Mouse (Mus musculus) Muller cell, postnatal 12 days (primary cell): ENCODE data around the gene Pnpla2.
"Not testable (repeated sequence)": the region's sequence is repeated elsewhere in the genome, so short reads cannot be mapped to it uniquely, and the experiment has no call there.

Experiments used
- DNase-seq: peaks from one replicate; pipeline ENCODE4 v3.0.0-alpha.2; 2015; ENCODE audit errors: inconsistent ontology term

Pnpla2 gene

DNA sequence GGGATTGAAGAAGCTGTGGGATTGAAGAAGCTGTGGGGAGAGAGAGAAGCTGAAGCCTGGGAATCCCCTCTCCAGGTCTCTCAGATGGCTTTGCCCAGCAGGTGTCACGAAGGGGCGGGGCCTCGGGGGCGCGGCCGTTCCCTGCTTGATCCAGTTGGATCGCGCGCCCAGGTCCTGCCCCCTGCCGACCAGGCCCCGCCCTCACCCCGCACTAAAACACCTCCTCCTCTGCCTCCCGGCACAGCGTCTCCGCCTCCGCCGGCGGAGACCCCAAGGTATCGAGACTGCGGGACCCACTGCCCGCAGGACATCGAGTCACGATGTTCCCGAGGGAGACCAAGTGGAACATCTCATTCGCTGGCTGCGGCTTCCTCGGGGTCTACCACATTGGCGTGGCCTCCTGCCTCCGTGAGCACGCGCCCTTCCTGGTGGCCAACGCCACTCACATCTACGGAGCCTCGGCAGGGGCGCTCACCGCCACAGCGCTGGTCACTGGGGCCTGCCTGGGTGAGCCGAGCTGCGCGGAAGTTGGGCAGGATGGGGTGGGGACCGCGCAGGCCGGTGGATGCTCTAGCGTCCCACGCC, at the start of gene Pnpla2:
Gene Pnpla2 (plus strand): TSS at position 232 of the 585 bp plus-strand sequence.
- DNase-seq: peak; percentile 97

DNA sequence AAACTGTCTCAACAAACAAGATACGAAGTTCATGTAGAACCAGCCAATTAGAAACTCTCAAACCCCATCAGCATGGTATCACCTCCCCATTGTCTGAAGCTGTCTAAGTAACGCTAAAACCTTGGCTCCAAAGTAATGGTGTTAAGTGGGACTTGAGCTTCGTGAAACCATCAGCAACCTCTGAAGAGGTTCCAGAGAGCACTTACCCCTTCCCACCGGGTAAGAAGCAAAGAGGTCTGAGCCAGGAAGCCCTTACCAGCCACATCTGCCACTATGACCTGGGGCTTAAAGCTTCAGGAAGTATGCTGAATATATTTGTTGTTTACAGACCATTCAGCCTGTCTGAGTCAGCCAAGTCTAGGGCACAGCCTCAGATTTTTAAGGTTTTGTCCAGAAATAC, 49.5 kb upstream of the Pnpla2 start:
- no peak for DNase-seq

- DNase-seq: not testable (repeated sequence)
Observed at GRCm38 (mm10) chr7:141407670-141408069, 47.3 kb upstream of the Pnpla2 start.

DNA sequence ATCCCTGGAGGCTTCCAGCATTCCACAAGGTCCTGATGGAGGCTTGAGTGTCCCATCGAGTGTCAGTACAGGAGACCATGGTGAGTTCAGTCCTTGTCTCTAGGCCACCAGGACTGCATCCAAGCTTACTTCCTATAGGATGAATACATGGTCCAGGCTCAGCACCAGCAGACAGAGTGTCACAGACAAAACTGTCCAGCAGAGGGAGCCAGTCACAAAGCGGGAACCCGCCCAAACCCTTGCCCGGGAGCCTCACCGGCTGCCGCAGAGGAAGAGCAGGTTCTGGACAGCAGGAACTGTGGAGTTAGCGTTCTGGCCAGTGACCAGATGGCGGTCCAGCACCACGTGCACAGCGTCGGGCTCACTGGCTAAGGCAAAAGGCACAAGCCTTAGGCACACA, 46.2 kb upstream of the Pnpla2 start:
- DNase-seq: peak; percentile 76

GRCm38 (mm10) chr7:141410631-141411030, 44.4 kb upstream of the Pnpla2 start:
- no peak for DNase-seq

DNA sequence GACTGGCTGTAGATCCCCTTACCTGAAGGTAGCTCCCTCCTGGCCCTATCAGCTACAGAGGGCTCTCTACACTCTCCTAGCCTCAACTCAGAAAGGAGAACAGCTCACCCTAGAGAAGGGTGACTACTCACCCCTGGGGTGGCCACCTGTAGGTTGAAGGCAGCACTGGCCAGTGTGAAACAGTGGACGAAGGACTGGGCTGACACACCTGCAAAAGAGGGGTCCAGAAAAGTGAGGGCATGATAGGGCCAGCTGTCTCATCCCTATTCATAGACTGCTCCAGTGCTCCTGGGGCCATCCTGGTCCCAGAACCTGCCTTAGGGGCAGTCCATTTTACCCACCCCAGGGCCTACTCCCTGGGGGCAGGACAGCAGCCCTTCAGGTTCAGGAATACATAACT, 43.3 kb upstream of the Pnpla2 start:
- DNase-seq: no peak

GRCm38 (mm10) chr7:141413331-141413730, 41.7 kb upstream of the Pnpla2 start:
- DNase-seq: peak; percentile 27

DNA sequence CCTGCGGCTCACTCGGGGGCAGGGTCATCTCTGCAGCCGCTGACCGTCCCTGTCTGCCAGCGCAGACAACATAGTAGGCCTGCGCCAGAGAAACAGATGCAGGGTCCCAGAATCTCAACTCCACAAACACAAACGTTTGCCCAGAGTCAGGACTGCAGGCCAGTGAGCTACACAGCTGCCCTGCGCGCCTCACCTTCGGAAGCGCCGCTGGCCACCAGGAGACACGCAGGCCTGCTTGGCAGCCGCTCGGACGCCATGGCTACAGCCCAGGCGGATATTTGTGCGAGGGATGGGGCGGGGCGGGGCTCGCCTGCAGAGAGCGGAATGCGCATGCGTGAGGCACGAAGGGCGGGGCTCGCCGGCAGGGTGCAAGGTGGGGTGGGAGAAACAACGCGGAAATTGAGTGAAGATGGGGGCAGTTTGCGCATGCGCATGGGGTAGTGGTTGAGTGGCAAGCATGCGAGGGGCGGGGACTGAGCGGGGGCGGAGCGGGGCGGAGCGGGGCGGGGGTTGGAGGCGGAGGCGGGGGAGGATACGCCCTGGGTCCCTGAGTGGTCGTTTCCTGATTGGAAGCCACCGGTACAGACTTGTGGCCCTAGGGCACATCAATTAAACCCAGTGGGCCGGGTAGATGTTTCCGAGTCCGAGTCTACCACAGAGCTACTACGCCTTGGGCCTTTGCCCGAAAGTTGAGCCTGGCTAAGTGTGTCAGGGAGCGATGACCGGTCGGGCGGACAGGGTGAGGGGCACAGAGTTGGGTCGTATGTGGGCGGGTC, 41.0 kb upstream of the Pnpla2 start, which contains the start of gene Gatd1:
Gene Gatd1 (minus strand): TSS at position 328 of the 776 bp plus-strand sequence.
- peak; percentile 98 for DNase-seq

DNA sequence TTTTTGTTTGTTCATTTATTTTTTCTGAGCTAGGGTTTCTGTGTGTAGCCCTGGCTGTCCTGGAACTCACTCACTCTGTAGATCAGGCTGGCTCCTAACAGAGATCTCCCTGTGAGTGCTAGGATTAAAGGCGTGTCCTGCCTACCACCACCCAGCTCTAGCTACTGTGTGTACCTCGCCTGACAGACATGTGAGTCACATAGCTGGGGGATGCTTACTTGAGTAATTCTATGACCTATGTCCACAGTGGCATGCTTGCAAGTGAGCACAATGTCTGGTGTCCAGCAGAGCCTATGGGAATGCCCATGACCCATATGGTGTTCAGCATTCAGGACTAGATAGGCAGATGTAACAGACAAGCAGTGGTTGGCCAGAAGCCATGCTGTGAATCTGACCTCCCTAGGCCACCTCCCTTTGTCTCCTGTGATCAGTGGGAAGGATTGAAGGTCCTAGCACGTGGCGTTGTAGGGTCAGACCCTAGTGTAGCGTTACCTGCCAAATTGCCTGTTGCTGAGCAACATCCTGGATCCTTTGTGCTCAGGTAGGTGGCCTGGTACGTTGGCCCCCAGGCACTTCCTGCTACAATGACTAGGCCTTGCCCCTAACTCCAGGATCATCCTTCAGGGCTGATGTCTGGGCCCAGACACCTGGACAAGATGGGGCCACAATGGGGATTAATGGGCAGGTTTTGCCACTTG, 38.7 kb upstream of the Pnpla2 start:
- no peak for DNase-seq

DNA sequence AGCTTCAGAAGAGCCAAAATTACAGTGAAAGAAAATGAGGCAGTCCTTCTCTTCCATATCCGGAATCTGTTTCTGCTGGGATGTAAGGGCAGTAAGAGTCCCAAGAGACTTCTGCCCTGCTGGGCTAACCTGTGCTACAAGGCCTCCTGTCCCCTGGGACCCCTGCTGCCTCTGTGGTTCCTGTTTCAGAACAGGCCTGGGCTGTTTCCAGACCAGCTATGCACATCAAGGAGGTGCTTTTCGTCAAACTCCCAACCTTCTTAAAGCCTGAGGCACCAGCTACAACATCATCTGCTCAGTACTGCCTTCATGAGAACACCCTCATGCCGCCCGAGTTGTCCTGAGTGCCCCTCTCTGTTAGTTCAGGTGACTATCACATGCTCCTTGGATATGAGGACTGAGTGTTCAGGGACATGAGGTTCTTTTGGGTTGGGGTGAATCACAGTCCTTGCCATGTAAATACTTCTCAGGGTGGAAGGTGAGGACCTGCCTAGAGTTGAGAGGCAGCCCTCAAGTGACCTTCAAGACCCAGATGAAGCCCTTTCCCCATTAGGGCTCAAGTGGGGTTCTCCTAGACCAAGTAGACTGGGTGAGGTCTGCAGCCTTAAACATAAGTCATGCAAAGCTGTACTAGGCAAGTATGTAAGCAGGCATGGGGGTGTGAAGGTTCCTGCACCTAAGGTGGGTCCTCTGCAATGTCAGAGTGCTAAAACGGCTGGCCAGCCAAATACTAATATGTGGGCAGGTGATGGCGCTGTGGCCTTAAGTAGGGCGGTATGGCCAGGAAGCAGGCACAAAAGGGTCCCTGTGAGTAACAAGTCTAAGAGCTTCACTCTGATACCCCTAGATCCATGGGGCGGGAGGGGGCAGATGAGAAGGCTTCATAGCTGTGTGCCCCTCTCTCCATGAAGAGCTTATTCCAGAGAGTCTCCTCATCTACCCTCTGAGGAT, 37.0 kb upstream of the Pnpla2 start:
- DNase-seq: no peak

DNA sequence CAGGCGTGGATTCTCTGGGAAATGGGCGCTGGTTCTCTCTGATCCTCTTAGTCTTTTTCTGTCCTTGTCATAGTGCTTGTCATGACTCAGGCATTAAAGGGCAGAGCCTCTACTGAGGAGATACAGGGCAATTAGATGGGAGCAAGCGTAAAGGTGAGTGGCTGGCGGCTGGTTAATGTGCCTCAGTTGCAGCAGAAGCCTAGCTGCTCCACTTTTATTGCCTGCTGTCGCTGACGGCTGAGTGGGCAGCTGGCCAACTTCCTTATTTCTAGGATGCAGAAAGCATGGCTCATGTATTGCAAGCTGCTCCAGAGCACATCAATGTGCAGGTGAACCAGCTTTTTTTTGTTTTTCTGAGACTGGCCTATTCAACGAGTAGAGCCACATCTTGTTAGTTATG, 36.0 kb upstream of the Pnpla2 start:
- no peak for DNase-seq

GRCm38 (mm10) chr7:141420030-141420702, 34.8 kb upstream of the Pnpla2 start:
- DNase-seq: no peak

GRCm38 (mm10) chr7:141423811-141424210, 31.2 kb upstream of the Pnpla2 start:
- DNase-seq: no peak

- DNase-seq: no peak
Observed at GRCm38 (mm10) chr7:141426948-141427730, 27.9 kb upstream of the Pnpla2 start.

GRCm38 (mm10) chr7:141428701-141429100, 26.3 kb upstream of the Pnpla2 start:
- DNase-seq: no peak

DNA sequence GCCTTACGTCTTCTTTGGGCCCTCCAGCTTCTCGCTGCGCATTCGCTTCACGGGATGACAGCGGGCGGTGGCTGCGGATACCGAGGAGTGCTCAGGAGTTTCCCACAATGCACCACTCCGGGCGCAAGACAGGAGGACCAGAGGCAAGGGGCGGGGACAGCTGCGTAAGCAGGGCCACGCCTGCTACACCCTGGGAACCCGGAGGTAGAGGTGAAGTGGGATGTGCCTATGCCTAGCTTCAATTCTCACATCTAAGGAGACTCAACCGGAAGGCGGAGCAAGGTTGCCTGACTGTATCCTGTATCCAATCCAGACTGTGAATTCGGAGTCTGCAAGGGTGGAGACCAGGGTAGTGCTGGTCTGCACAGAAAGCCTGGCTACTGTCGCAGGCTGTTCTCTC, 25.7 kb upstream of the Pnpla2 start, which contains the start of gene Cend1:
Gene Cend1 (minus strand): TSS at position 182 of the 400 bp plus-strand sequence.
- peak; percentile 75 for DNase-seq

- no peak for DNase-seq
Observed at GRCm38 (mm10) chr7:141429840-141430584, 25.0 kb upstream of the Pnpla2 start.

GRCm38 (mm10) chr7:141430585-141431240, 24.3 kb upstream of the Pnpla2 start:
- no peak for DNase-seq
